Mouse (Mus musculus) lung, postnatal 0 days (tissue): ENCODE measurements around the gene Phox2a.

ENCODE experiments used
- CTCF ChIP-seq: IDR thresholded peaks from 2 replicates; pipeline ENCODE4 v1.5.1; 2016; ENCODE audit warnings: antibody characterized with exemption, mild to moderate bottlenecking
- EP300 ChIP-seq: IDR thresholded peaks from 2 replicates; pipeline ENCODE4 v1.6.1; 2016; ENCODE audit warnings: antibody characterized with exemption, mild to moderate bottlenecking, control low read depth

DNA sequence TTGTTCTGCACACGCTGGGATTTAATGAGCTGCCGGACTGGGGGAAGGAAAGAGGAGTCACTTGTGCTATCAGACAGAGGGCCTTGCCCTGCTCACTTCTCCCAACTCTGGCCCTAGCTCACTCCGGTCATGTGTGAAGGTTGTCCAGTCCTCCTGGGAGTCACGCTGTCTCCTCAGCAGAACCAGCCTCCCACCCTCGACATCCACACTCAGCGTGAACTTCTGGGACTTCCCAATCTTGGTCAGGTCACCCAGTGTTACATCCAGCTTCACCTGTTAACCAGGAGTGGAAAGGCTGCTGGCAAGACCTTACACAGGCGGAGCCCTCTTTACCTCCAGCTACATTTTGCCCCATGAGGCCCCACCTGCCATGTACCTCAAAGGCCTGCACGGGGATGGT lies 13.3 kb downstream of the Phox2a start:
- no peak for TF ChIP-seq CTCF
- TF ChIP-seq EP300 = no peak
